Mouse (Mus musculus): Measurements from ENCODE around the gene Mrpl35.

The Mrpl35 gene

DNA sequence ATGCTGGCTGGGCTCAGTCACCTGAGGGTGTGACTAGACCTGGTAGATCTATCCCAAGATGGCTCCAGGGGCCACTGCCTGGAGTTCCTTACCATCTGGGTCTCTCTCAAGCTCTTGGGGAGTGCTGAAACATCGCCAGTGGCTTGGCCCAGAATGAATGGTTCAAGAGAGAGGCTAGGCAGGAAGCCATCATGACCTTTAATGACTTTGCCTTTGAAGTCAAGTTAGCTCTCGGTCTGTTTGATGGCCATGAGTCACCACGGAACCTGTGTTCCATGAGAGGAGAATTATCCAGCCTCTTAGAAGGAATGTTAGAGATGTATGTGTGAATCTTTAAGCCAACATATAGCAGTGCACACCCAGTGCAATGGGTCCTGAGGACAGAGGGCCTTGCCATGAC, 27.4 kb downstream of the Mrpl35 start:
- no peak for DNase-seq

GRCm38 (mm10) chr6:71791771-71792170, 35.0 kb downstream of the Mrpl35 start:
- DNase-seq, result no peak

DNA sequence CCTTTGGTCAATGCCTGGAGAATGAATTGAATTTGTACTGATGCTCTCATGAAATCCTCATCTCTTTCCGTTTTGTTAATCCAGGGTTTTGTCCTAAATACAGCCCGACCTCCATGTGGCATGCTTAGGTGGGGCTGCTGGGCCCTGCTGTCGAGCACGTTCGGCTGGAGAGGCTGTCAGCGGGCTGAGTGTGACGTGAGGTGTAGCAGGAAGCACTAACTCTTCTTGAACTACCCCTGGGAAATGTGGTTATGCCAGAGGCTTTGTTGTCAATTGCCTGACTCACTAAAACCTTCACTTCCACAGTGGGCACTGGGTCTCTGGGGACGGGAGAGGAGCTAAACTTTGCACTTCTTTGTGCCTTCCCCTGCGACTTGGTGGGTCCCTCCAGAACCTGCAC, 38.4 kb downstream of the Mrpl35 start:
- DNase-seq, result no peak

DNA sequence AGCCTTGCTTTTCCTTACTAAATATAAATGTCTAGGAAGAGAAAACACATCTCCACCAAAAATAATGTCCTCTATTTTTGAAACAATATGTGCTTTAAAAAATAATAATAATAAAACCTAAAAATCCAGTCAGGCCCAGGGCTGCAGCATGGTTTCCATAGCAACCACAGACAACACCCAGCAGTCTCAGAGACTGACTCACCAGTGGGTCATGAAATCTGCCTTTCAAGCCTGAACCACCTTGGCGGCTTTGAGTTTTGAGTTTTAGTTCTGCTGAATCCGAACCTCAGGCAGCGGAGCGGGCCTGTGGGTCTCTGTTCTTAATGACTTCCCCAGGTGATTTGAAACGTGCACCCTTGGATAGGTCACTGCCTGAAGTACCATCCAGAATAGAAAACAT, 43.6 kb downstream of the Mrpl35 start:
- no peak for DNase-seq

DNA sequence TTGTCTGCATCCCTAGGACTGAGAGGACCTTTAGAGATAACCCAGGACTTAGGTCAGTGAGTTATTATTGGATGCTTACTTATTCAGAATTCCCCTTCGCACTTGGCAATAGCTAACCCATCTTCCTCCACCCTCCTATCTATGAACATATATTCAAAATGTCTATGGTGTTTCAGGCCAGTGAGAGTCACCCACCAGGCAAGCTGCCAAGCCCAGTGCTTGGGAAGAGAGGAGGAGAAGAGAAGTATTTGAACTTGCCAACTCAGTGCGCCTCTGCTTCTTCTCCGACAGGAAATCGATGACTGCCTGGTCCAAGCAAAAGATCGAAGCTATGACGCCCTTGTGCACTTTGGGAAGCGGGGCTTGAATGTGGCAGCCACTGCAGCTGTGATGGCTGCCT, 46.3 kb downstream of the Mrpl35 start:
- no peak for DNase-seq

- DNase-seq, result no peak
These were observed 46.9 kb downstream of the Mrpl35 start for GRCm38 (mm10) chr6:71779831-71780230.

DNA sequence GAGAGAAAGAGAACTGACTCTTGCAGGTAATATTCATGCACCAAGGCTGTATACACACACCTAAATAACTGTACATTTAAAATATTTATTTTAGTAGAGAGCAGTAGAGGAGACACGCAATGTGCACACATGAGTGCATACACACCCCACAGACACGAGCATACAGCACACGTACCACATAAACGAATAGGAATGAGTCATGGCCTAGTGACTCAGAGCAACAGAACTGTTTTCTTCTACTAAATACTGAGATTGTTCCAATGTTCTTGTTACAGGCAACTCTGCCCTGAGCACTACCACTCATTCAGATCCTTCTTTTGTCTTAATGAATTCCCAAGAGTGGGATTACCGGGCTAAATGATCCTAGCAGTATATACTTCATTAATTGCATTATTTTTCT, 48.8 kb downstream of the Mrpl35 start:
- DNase-seq, result no peak

DNA sequence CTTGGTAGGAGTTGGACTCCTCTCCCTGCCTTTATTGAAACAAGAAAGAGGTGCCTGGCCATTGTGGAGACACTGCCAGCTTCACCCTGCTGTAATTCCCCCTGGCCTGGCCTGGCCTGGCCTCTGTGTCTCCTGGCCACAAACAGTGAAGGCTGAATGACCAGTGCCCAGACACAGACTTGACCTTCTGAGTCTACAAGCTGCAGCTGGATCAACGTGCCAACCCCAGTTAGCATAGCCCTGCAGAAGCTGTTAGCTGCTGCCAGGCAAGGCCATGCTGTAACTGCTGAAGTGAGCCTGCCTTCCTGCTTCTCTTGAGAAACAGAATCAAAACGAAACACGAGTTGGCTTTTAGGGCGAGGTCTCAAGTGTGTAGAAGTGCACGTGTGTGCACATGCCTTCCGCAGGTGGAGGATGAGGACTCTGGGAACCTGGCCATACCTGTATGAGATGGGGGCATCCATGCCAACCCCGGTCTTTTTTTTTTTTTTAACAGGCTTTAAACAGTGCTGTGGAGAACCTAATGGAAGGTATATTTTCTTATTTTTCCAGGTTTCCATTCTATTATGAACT, 54.0 kb downstream of the Mrpl35 start:
- DNase-seq, result no peak

DNA sequence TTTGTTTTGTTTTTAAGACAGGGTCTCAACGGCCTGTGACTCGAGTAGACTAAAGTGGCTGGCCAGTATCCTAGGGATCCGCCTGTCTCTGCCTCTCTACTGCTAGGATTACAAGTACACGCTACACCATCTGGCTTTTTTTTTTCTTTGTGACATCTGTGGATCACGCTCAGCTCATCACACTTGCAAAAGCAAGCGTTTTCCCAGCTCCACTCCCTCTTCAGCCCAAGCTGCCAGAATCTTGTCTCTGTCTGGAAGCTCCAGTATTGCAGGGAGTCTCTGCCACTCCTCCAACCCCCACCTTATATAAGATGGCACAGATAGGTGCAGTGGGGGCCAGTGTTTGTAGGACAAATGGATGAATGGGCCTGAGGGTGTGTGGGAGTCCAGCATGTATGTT, 54.6 kb downstream of the Mrpl35 start:
- peak; percentile 74 for DNase-seq

- DNase-seq, result no peak
These were observed 55.5 kb downstream of the Mrpl35 start for GRCm38 (mm10) chr6:71771282-71771681.

DNA sequence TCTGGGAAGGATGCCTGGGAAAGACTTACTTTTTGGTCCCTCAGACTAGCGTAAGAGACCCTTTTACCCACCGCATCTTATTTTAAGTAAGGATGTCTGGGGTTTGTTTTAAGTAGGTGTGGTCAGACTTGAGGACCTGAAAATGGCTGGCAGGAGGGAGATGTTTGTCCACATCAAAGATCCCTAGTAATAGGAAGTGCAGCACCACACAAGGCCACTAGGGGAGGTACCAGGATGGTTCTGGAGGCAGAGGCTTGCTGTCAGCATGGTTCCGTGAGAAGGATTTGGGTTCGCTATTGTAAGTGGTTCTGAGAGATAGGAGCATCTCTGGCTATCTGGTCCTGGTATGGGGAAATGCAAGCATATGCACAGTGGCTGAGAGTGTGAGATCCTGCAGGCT, 55.9 kb downstream of the Mrpl35 start:
- DNase-seq, result no peak

GRCm38 (mm10) chr6:71769901-71770690, 56.7 kb downstream of the Mrpl35 start:
- DNase-seq, result no peak

GRCm38 (mm10) chr6:71767761-71768160, 59.0 kb downstream of the Mrpl35 start:
- DNase-seq, result no peak
